Mouse (Mus musculus) midbrain, embryonic 14.5 days (tissue): ENCODE data around the gene Sez6. TPM values are rescaled to one million over a fixed set of nuclear protein-coding genes. Genes with fewer than 3 reads are reported as not detected.
A peak's percentile ranks its signal among the peaks of the same experiment; 100 is the strongest.

Experiments used
- ATAC-seq: fragments of 200-750 bp; cut with Nextera tagmentation; 2 replicates; pipeline ENCODE4 v1.8.0; 2017; ENCODE audit warnings: moderate number of reproducible peaks, moderate library complexity; ENCODE audit not compliant: low FRiP score, low TSS enrichment
- DNase-seq: peaks from one replicate; pipeline ENCODE4 v3.0.0-alpha.2; 2015
- H3K27ac ChIP-seq: fragments of 300-500 bp; sonication (generic); replicated peaks from 2 replicates; pipeline ENCODE4 v1.5.1; 2014; ENCODE audit warnings: mild to moderate bottlenecking, low read depth, low read length, moderate library complexity
- H3K27me3 ChIP-seq: fragments of 300-500 bp; sonication (generic); 2 replicates; pipeline ENCODE4 v1.6.1; 2014; ENCODE audit warnings: low read length, control low read depth, mixed read lengths; ENCODE audit not compliant: control insufficient read depth, insufficient read depth
- H3K36me3 ChIP-seq: fragments of 300-500 bp; sonication (generic); 2 replicates; pipeline ENCODE4 v1.6.1; 2014; ENCODE audit warnings: low read length, control low read depth; ENCODE audit not compliant: control insufficient read depth, insufficient read depth
- H3K4me1 ChIP-seq: fragments of 300-500 bp; sonication (generic); 2 replicates; pipeline ENCODE4 v1.6.1; 2014; ENCODE audit warnings: mild to moderate bottlenecking, antibody characterized with exemption, low read length, control low read depth; ENCODE audit not compliant: control insufficient read depth, insufficient read depth
- H3K4me2 ChIP-seq: fragments of 300-500 bp; sonication (generic); 2 replicates; pipeline ENCODE4 v1.6.1; 2014; ENCODE audit warnings: mild to moderate bottlenecking, low read length, moderate library complexity
- H3K4me3 ChIP-seq: fragments of 300-500 bp; sonication (generic); replicated peaks from 2 replicates; pipeline ENCODE4 v1.5.1; 2014; ENCODE audit warnings: low read depth, low read length
- H3K9ac ChIP-seq: fragments of 300-500 bp; sonication (generic); replicated peaks from 2 replicates; pipeline ENCODE4 v1.6.1; 2014; ENCODE audit warnings: mild to moderate bottlenecking, low read length, moderate library complexity
- H3K9me3 ChIP-seq: fragments of 300-500 bp; sonication (generic); 2 replicates; pipeline ENCODE4 v1.6.1; 2016; ENCODE audit warnings: low read length, control low read depth, mixed read lengths; ENCODE audit not compliant: control insufficient read depth
- WGBS: fragments of 180-500 bp; shearing (Covaris S2); extraction: QIAGEN DNeasy Blood & Tissue Kit; methylation state at CpG from one replicate; pipeline ENCODE4 v1.1.7; 2014; 5-methylcytosine and 5-hydroxymethylcytosine counted together
- polyA plus RNA-seq: library from polyadenylated mRNA; unstranded; fragments of >200 nt; fragmentation: Nextera tagmentation; extraction: Ambion mirVana; gene quantifications from 2 replicates; pipeline ENCODE4 v1.2.1, GENCODE M21; 2014

Sez6 gene
- polyA plus RNA-seq, 1 experiment from 2014 or later: 121 TPM

- no peaks in the 10 kb centered on the region for H3K9me3 ChIP-seq
- H3K27ac ChIP-seq: peak overlapping the region; percentile 98
- DNase-seq: peak; percentile 85
- under 1% methylated on average over 63 of the region's 63 CpGs for WGBS
- no peak for ATAC-seq
- no peaks in the 10 kb centered on the region for H3K27me3 ChIP-seq
- peak overlapping the region; percentile 92 for H3K9ac ChIP-seq
- H3K4me2 ChIP-seq: peak overlapping the region; percentile 79
- peaks cover 11% of the 10 kb centered on the region for H3K4me1 ChIP-seq
- peaks cover 22% of the 10 kb centered on the region for H3K36me3 ChIP-seq
- peak overlapping the region; percentile 99 for H3K4me3 ChIP-seq
These were observed 53.6 kb downstream of the Sez6 start for GRCm38 (mm10) chr11:77983937-77984835.

- 0% methylated on average over 13 of the region's 13 CpGs for WGBS
These were observed 54.2 kb downstream of the Sez6 start for GRCm38 (mm10) chr11:77984836-77985231.

GRCm38 (mm10) chr11:77985541-77986065 is 55.0 kb downstream of the Sez6 start:
- H3K9ac ChIP-seq: peak overlapping the region; percentile 92; the same call in 1 of the 2 replicates
- peaks cover 29% of the 10 kb centered on the region for H3K36me3 ChIP-seq
- ATAC-seq: no peak
- H3K9me3 ChIP-seq: no peaks in the 10 kb centered on the region
- H3K4me1 ChIP-seq: peaks cover 11% of the 10 kb centered on the region
- WGBS: 79% methylated on average over 3 of the region's 3 CpGs
- H3K4me2 ChIP-seq: peak overlapping the region; percentile 79
- no peaks in the 10 kb centered on the region for H3K27me3 ChIP-seq
- peak overlapping the region; percentile 99 for H3K4me3 ChIP-seq
- DNase-seq: no peak
- peak overlapping the region; percentile 98; the same call in 1 of the 2 replicates for H3K27ac ChIP-seq

More at GRCm38 (mm10) chr11:77984836-77985231, 54.2 kb downstream of the Sez6 start:
- Histone ChIP-seq H3K36me3 (peaks cover 23% of the 10 kb centered on the region), H3K4me3 (peak overlapping the region; percentile 99), H3K9ac (peak overlapping the region; percentile 92), H3K27me3 (no peaks in the 10 kb centered on the region), H3K9me3 (no peaks in the 10 kb centered on the region), H3K27ac (peak overlapping the region; percentile 98), H3K4me1 (peaks cover 11% of the 10 kb centered on the region), H3K4me2 (peak overlapping the region; percentile 79)
- no peak for ATAC-seq
- peak; percentile 79 for DNase-seq

GRCm38 (mm10) chr11:77989071-77989690 is 58.6 kb downstream of the Sez6 start:
- H3K27ac ChIP-seq: no peak overlapping the region
- no peak for ATAC-seq
- WGBS: 94% methylated on average over 13 of the region's 13 CpGs

GRCm38 (mm10) chr11:77995556-77995955 is 65.0 kb downstream of the Sez6 start:
- Histone ChIP-seq H3K9ac (no peak overlapping the region), H3K4me3 (no peak overlapping the region), H3K27me3 (no peaks in the 10 kb centered on the region), H3K36me3 (peaks cover 9% of the 10 kb centered on the region), H3K4me1 (no peaks in the 10 kb centered on the region), H3K4me2 (no peak overlapping the region), H3K27ac (no peak overlapping the region), H3K9me3 (no peaks in the 10 kb centered on the region)
- DNase-seq: no peak
- WGBS: 87% methylated on average over 1 of the region's 1 CpGs
- ATAC-seq: no peak

More at GRCm38 (mm10) chr11:77989071-77989690, 58.6 kb downstream of the Sez6 start:
- H3K4me3 ChIP-seq: no peak overlapping the region
- DNase-seq: no peak
- peaks cover 11% of the 10 kb centered on the region for H3K4me1 ChIP-seq
- no peaks in the 10 kb centered on the region for H3K27me3 ChIP-seq
- no peak overlapping the region for H3K9ac ChIP-seq
- H3K36me3 ChIP-seq: peaks cover 37% of the 10 kb centered on the region
- no peaks in the 10 kb centered on the region for H3K9me3 ChIP-seq
- no peak overlapping the region for H3K4me2 ChIP-seq

GRCm38 (mm10) chr11:78006446-78006845 is 75.8 kb downstream of the Sez6 start:
- Histone ChIP-seq H3K4me3 (no peak overlapping the region), H3K27ac (no peak overlapping the region), H3K4me1 (0 out of 2 replicates have a peak, but pooled peaks cover 3% of the 10 kb centered on the region), H3K36me3 (peaks cover 57% of the 10 kb centered on the region), H3K27me3 (no peaks in the 10 kb centered on the region), H3K4me2 (no peak overlapping the region), H3K9ac (no peak overlapping the region), H3K9me3 (no peaks in the 10 kb centered on the region)
- no peak for ATAC-seq
- no peak for DNase-seq
- WGBS: 98% methylated on average over 5 of the region's 5 CpGs

GRCm38 (mm10) chr11:78019676-78020075 is 89.1 kb downstream of the Sez6 start:
- Histone ChIP-seq H3K9ac (no peak overlapping the region), H3K4me3 (no peak overlapping the region), H3K36me3 (peaks cover 91% of the 10 kb centered on the region), H3K27ac (no peak overlapping the region), H3K9me3 (no peaks in the 10 kb centered on the region), H3K27me3 (no peaks in the 10 kb centered on the region), H3K4me1 (no peaks in the 10 kb centered on the region), H3K4me2 (no peak overlapping the region)
- ATAC-seq (no peak), DNase-seq (peak; percentile 89)
- 27% methylated on average over 4 of the region's 4 CpGs for WGBS

- no peak overlapping the region for H3K27ac ChIP-seq
- DNase-seq (peak; percentile 56), ATAC-seq (no peak)
- no peak overlapping the region for H3K4me3 ChIP-seq
- no peak overlapping the region for H3K4me2 ChIP-seq
- WGBS: 81% methylated on average over 8 of the region's 8 CpGs
- peaks cover 89% of the 10 kb centered on the region for H3K36me3 ChIP-seq
- H3K27me3 ChIP-seq: no peaks in the 10 kb centered on the region
- H3K9me3 ChIP-seq: no peaks in the 10 kb centered on the region
- H3K9ac ChIP-seq: no peak overlapping the region
- H3K4me1 ChIP-seq: no peaks in the 10 kb centered on the region
These were observed 93.0 kb downstream of the Sez6 start for GRCm38 (mm10) chr11:78023607-78024006.
